In genomic region chr2:165641909-165642505, GRCm38 (mm10) we compare ENCODE assay signal across 10 mouse cellular contexts. TPM values are rescaled to one million over a fixed set of nuclear protein-coding genes. Genes with fewer than 3 reads are reported as not detected.
DNase-seq lines count a peak whose midpoint lies in the region; ATAC-seq and TF ChIP-seq lines count a peak whose summit lies in the region.
"Had no signal": no experiment of that assay in that cellular context is flagged by ENCODE, and none has a peak within 500 bp of the region (broad histone marks: within the 10 kb centered on the region; RNA-seq: fewer than 3 reads in every experiment).

No protein-coding gene starts in this region.

- H3K4me1 ChIP-seq in E14TG2a.4 (replicated peaks; ENCODE audit: low read depth, low read length) (peaks cover 44% of the 10 kb centered on the region), ES-Bruce4 (ENCODE audit: control insufficient read depth, insufficient read depth, low read length) (peaks cover 9% of the 10 kb centered on the region)
- H3K4me1 ChIP-seq in forebrain, embryonic 14.5 days (ENCODE audit: control insufficient read depth, insufficient read depth, low read length): peaks cover 9% of the 10 kb centered on the region
- H3K4me1 ChIP-seq in liver, embryonic 15.5 days (replicated peaks): peaks cover 27% of the 10 kb centered on the region

- 56% methylated on average over 14 of the region's 14 CpGs for WGBS in forebrain, embryonic 14.5 days
- WGBS in liver, embryonic 15.5 days (ENCODE audit: insufficient replicate concordance): 51% methylated on average over 14 of the region's 14 CpGs

- no peak overlapping the region for H3K27ac ChIP-seq in ES-Bruce4 (ENCODE audit: insufficient read depth, low read length)
- peak overlapping the region; percentile 15; the same call in 1 of the 2 replicates for H3K27ac ChIP-seq in forebrain, embryonic 14.5 days (ENCODE audit: low read depth, low read length)
- no peak overlapping the region for H3K27ac ChIP-seq in liver, embryonic 15.5 days (replicated peaks)

- peaks cover 10% of the 10 kb centered on the region for H3K9me3 ChIP-seq in E14TG2a.4 (ENCODE audit: low read length)
- H3K9me3 ChIP-seq in ES-Bruce4 (replicated peaks; ENCODE audit: control insufficient read depth, insufficient read depth, low read length, poor library complexity, severe bottlenecking): peaks cover 4% of the 10 kb centered on the region; the same call in 1 of the 2 replicates
- H3K9me3 ChIP-seq in forebrain, embryonic 14.5 days (replicated peaks; ENCODE audit: control insufficient read depth, low read length): no peaks in the 10 kb centered on the region
- no peaks in the 10 kb centered on the region for H3K9me3 ChIP-seq in liver, embryonic 15.5 days (replicated peaks)

- H3K4me3 ChIP-seq in E14TG2a.4 (replicated peaks; ENCODE audit: low read length) (peak overlapping the region; percentile 65), ES-Bruce4 (ENCODE audit: low read depth, low read length) (peak overlapping the region; percentile 35)
- no peak overlapping the region for H3K4me3 ChIP-seq in forebrain, embryonic 14.5 days (ENCODE audit: low read depth, low read length)
- H3K4me3 ChIP-seq in liver, embryonic 15.5 days (replicated peaks): no peak overlapping the region

- ATAC-seq in forebrain, embryonic 14.5 days: peak; percentile 29; the same call in 1 of the 2 replicates
- ATAC-seq in liver, embryonic 15.5 days (ENCODE audit: insufficient read depth): peak; percentile 76

- no peaks in the 10 kb centered on the region for H3K36me3 ChIP-seq in E14TG2a.4 (ENCODE audit: insufficient read depth, low read length)
- H3K36me3 ChIP-seq in ES-Bruce4 (ENCODE audit: control insufficient read depth, insufficient read depth, low read length, poor library complexity, severe bottlenecking): no peaks in the 10 kb centered on the region
- H3K36me3 ChIP-seq in forebrain, embryonic 14.5 days (ENCODE audit: control insufficient read depth, insufficient read depth, low read length): no peaks in the 10 kb centered on the region
- no peaks in the 10 kb centered on the region for H3K36me3 ChIP-seq in liver, embryonic 15.5 days (replicated peaks)

- H3K27me3 ChIP-seq in E14TG2a.4 (ENCODE audit: insufficient read depth, low read length) (peaks cover 34% of the 10 kb centered on the region), ES-Bruce4 (ENCODE audit: control insufficient read depth, insufficient read depth, low read length, poor library complexity, severe bottlenecking) (no peaks in the 10 kb centered on the region)
- H3K27me3 ChIP-seq in forebrain, embryonic 14.5 days (replicated peaks; ENCODE audit: control insufficient read depth, insufficient read depth, low read length): no peaks in the 10 kb centered on the region
- H3K27me3 ChIP-seq in liver, embryonic 15.5 days: no peaks in the 10 kb centered on the region

- no peak for TF ChIP-seq CTCF in E14TG2a.4 (conservative IDR thresholded peaks at IDR 0.05; ENCODE audit: low read length)
- no peak for TF ChIP-seq CTCF in ES-Bruce4 (IDR thresholded peaks at IDR 0.05; ENCODE audit: low read depth, low read length)

- DNase-seq in forebrain, embryonic 14.5 days (ENCODE audit: low spot score): peak; percentile 46
- DNase-seq in right cerebral cortex, postnatal 10 days (ENCODE audit: low spot score in 2 of 2): no peak
- DNase-seq in MN1 (ENCODE audit: low spot score): no peak
- DNase-seq in adrenal gland, postnatal 10 days: no peak
- DNase-seq: kidney, adult 9 months; lung, adult 2 months; right cerebral cortex, postnatal 4 days had no signal

- no peak for TF ChIP-seq POLR2A in ES-Bruce4 (IDR thresholded peaks at IDR 0.05; ENCODE audit: insufficient read depth, low read length)

- H3K9ac ChIP-seq in ES-Bruce4 (ENCODE audit: low read depth, poor library complexity, severe bottlenecking): no peak overlapping the region
- H3K9ac ChIP-seq in forebrain, embryonic 14.5 days (ENCODE audit: low read length): no peak overlapping the region
- H3K9ac ChIP-seq in liver, embryonic 15.5 days: no peak overlapping the region

- TF ChIP-seq EP300 in ES-Bruce4 (IDR thresholded peaks at IDR 0.05; ENCODE audit: insufficient read depth, low read depth, low read length): 0 out of 2 replicates have a peak, but pooled peaks have one; percentile 11

- H3K4me2 ChIP-seq in forebrain, embryonic 14.5 days (ENCODE audit: low read length): no peak overlapping the region
- H3K4me2 ChIP-seq in liver, embryonic 15.5 days: no peak overlapping the region

RNA-seq across cellular contexts. Expression of gene Eya2, which starts 47.2 kb away (rescaled TPM):
- polyA plus RNA-seq in ES-Bruce4 (2011; ENCODE audit: insufficient read depth, insufficient read length, low read depth, missing spikeins): 1.3 and 3.2 TPM in 2 replicates
- polyA plus RNA-seq in forebrain, embryonic 14.5 days (2014; fragmentation: Nextera tagmentation; extraction: Ambion mirVana): 4.2 and 4.6 TPM in 2 replicates
- polyA plus RNA-seq in liver, embryonic 15.5 days (2015; fragmentation: Nextera tagmentation; extraction: Ambion mirVana): 0.16 TPM in 1 of 2 replicates, not detected in the other
- total RNA-seq in adrenal gland, postnatal 10 days (2021): 1 to 10 TPM; 3.5 to 4.7 TPM

Comparison
In these comparisons a context has a peak if more than half of its experiments do, and no peak if none do; other contexts are left out.
1. H3K4me3 ChIP-seq: peak in E14TG2a.4 (single experiment) and ES-Bruce4 (single experiment); none in forebrain, embryonic 14.5 days (single experiment) and liver, embryonic 15.5 days (single experiment).